Mouse (Mus musculus): ENCODE results near the gene Scaf11. TPM values are rescaled to one million over a fixed set of nuclear protein-coding genes. Genes with fewer than 3 reads are reported as not detected.
"Not testable (repeated sequence)": the region's sequence is repeated elsewhere in the genome, so short reads cannot be mapped to it uniquely, and the experiment has no call there.

Gene Scaf11
- total RNA-seq (2021), result 10 to 100 TPM; 54.3 to 54.7 TPM
- long read RNA-seq, experiment 1, full-length matches to known transcripts, result 4 of 10 reads
- long read RNA-seq, experiment 1, partial matches to known transcripts, result 1 of 10 reads
- long read RNA-seq, experiment 1, other reads (novel, unspliced or antisense), result 5 of 10 reads
- long read RNA-seq, experiment 2, partial matches to known transcripts, result 1 of 8 reads
- long read RNA-seq, experiment 2, other reads (novel, unspliced or antisense), result 7 of 8 reads

DNA sequence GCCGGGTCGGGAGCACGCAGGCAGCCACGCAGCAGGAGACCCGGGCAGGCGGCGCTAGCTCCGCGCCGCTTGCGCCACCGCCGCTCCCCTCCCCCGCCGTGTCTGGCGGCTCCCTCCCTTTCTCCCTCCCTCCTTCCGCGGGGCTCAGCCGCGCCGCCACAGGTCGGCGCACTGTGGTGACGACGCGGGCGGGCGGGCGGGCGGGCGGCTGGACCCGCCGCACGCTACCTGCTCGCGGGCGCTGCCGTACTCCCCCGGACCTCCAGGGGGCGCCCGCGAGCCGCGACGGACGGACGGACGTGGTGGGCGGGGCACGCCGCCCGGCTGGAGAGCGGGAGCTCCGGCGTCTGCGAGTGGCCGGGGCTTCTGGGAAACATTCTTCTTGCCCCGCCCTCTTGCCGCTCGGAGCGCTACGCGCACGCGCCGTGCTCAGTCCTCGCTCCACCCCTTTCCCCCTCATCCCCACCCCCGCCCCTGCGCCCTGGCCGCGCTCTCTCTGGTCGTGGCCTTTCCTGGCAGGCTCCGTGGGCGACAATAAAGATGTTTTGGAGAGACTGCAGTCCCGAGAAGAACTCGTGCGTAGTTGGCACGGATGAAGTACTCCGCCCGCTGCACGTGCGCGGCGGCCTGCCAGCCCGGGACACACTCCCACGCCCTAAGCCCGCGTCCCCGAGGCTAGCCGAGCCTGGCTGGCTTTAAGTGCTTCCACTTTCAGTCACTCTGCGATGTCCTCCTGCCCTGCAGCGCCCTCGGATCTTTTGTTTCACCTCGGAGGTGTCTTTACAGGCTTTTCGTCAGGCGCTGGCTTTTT lies at the start of gene Scaf11:
TSS of gene Scaf11 (minus strand) at position 114 of the 811 bp plus-strand sequence.
- DNase-seq (ENCODE audit: low spot score in 2 of 2), result peak; percentile 92 to 96

DNA sequence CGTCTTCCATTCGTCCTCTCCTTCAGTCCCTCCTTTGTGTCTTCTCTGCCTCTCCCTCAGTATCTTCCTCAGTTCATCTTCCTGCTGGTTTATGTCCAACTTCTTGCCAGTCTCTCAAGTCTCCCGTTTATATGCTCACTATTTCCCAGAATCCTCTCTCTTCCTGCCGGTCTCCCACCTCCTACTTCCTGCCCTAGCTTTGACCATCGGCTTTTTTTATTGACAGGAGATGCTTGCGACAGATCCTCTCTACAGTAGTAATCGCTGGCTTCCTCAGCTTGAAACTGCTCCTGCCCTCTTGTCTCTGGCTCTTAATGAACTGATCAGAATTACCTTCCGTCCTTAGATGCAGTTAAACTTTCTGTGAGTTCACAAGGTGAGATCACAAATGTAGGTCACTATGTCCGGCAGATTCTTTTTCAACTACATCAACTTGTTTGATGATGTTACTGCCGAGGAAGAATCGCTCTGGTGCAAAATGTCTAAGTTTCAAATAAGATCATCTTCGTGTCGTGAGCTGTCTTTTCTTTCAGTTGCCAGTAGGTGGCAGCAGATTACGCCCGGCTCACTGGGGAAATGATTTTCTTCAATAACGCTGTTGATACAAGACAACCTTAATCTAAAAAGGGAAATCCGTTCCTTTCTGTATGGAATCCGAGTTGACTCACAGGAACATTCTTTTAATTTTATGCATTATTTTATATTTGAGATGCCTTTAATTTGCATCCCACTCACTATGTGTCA lies 46.6 kb upstream of the Scaf11 start:
- peak; percentile 54 to 60 for DNase-seq (ENCODE audit: low spot score in 2 of 2)

DNA sequence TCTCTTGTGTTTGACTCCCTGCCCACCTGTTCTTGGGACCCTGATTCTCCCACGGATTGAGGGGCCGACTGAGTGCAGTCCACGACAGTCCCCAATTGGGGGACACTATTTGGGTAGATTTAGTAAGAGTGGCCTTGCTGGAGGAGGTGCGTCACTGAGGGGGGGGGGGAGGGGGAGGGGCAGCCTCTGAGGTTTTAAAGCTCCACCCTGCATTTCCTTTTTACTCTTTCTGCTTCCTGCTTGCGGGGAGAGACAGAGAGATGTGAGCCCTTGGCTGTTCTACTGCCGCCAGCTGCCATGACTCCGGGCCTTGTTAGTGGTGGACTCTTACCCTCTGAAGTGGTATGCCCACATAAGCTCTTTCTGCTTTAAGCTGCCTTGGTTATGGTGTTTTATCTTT lies 37.0 kb upstream of the Scaf11 start:
- DNase-seq (ENCODE audit: low spot score in 2 of 2), result no peak

DNA sequence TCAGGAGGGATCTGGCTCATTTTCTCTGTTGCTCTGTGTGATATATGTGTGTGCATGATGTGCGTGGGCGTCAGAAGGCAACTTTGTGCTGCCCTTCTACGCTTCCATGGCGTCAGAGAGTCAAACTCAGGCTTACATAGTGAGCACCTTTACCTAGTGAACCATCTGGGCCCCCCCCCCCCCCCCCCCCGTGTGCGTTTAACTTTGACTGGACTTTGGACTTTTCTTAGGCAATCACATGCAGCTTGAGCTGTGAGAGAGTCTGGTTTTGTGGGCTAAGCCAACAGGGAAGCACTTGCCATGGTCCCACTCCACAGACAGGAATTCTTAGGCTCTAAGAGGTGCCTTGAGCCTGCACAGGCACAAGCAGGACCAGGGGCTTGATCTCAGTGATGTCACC lies 33.6 kb upstream of the Scaf11 start:
- no peak for DNase-seq (ENCODE audit: low spot score in 2 of 2)

DNA sequence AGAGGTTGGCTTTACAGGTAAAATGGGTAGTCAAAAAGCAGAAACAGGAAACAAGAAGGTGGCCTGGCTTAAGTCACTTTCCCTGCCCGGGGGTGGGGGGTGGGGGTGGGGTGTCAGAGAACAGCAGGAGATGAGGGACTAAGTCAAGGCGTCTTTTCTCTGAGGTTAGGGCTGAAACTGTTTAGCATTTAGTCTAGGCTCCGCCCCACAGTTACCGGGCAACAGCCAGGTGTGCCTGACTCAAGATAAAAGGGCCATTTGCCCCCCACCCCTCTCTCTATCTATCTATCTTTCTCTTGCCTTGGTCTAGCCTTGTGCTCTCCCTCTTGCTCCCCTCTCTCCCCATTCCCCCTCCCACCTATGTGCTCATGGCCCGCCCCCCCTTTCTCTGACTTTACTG lies 32.9 kb upstream of the Scaf11 start:
- no peak for DNase-seq (ENCODE audit: low spot score in 2 of 2)

DNA sequence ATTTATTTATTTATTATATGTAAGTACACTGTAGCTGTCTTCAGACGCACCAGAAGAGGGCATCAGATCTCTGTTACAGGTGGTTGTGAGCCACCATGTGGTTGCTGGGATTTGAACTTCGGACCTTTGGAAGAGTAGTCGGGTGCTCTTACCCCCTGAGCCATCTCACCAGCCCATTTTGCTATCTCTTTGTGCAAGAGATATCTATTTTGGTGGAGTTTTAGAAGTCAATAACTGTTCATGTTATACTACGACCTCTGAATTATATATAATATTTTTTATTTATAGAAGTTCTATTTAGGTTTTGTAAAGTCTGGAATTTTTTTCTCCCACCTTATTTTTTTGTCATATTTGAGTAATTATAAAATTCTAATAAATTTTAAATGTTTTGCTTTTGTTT lies 32.3 kb upstream of the Scaf11 start:
- DNase-seq (ENCODE audit: low spot score in 2 of 2), result not testable (repeated sequence)

DNA sequence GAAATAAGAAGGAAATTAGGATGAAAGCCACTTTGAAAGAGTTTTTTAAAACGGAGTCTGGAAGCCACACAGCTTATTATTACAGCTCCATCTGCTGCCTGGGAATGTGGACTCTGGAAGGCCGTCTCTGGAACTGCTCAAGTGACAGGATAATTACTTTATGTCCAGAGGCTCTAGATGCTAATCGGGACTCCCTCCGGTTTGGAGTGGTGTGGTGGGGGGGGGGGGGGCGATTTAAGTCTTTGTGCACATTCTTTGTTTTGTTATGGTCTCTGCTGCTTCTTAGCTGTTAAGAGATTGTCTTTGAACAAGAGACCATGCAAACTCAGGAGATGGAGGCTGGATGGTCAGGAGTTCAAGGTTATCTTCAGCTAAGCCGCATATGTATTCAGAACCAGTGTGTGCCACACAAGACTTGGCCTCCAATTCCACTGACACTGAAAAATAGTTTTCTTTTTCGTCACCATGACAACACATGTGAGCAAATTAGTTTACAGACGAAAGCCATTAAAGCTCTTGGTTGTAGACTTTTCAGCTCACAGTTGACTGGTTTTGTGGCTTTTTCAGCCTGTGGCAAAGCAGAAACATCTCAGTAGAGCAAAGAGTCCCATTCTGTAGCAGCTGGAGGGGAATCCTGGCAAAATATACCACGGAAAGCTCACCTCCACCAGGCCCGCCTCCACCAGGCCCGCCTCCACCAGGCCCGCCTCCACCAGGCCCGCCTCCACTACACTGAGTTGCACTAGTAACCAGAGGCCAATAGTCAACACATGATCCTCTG lies 31.4 kb upstream of the Scaf11 start:
- no peak for DNase-seq (ENCODE audit: low spot score in 2 of 2)

DNA sequence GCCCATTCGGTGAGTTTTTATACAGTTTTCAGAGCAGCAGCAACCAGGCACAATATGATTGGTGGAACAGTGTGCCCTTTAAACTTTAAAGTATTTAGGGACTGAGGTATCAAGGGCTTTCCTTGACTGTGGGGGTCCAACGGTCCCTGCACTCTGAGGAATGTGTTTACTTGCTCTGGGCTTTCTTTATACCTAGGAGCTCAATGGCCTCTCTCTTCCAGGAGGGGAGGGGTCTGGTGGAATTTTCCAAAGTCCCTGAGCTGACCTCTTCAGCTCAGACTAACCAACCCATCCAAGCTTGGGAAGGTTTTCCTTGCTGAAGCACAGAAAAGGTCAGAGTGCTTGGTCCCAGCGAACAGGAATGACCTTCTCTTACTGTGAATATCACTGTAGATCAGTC lies 30.8 kb upstream of the Scaf11 start:
- DNase-seq (ENCODE audit: low spot score in 2 of 2), result no peak

DNA sequence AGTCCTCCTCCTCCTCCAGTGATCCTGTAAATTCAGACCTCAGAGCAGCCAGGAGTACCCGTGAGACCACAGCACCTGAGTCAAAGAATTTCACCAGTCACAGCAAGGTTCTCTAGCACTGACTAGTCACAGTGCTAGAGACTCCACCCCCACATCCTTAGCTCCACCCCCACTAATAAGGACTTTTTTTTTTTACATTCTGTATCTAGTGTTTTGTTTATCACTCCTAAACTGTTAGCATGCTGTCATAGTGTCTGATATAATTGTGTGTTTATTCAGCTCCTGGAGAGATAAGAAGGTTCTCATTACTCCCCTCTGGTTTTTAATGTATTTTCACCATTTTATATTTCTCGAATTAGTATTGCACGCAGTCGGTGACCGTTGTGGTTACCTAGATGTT lies 29.5 kb upstream of the Scaf11 start:
- DNase-seq (ENCODE audit: low spot score in 2 of 2), result no peak

DNA sequence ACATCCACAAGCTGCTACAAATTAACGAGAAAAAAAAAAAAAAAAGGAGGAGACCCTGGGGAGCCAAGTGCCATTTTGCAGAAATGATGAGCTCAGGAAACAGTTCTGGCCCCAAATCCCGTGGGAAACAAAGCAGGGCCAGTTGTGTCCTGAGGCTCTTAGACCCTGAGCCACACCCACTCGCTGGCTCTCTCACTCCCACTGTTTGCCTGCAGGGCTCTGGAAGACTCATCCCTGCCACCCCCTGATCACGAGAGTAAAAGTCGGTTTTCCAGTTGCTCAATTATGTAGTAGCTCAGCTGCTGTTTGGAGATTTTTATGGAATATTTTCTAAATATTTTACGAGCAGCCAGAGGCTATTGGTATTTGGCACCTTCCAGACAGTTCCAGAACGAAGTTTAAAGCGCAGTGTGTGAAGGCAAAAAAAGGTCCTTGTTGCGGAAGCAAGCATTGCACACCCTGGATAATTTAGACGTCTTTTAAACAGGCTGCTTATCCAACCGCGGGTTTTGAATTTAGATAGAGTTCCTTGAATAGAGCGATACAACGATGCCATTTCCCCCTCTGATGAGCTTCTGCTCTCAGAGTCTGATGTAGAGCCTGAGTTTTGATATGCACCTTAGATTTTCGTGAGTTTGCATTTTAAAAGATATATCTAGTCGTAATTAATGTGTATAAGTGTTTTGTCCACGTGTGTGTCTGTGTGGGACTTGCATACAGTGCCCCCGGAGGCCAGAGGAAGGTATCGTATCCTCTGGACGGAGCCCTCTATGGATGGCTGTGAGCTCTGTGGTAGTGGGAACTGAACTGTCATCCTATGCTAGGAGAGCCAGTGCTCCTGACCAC lies 28.5 kb upstream of the Scaf11 start:
- no peak for DNase-seq (ENCODE audit: low spot score in 2 of 2)

DNA sequence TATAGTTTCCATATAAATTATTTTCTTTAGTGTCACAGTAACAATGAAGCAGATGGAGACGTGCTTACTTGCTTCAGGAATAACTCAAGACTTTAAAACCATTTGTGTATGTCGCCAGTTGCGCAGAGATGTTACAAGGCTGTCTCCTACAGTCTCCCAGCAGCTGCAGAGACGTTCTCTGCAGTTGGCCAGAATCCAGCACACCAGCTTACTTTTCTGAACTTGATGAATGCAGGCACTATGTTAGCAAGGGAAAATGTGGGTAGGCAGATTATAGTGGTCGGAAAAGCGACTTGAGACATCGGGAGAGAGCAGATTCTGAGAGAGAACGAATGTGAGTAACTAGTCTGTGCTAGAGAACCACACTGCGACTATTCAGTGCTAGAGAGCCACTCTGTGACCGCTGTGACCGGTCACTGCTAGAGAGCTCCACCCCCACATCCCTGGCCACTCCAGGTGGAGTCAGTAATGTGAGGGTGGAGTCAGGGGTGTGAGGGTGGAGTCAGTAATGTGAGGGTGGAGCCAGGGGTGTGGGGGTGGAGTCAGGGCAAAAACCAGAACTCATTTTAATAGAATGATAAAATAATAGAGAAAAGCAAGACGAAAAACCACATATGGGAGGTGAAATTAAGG lies 26.5 kb upstream of the Scaf11 start:
- no peak for DNase-seq (ENCODE audit: low spot score in 2 of 2)

DNA sequence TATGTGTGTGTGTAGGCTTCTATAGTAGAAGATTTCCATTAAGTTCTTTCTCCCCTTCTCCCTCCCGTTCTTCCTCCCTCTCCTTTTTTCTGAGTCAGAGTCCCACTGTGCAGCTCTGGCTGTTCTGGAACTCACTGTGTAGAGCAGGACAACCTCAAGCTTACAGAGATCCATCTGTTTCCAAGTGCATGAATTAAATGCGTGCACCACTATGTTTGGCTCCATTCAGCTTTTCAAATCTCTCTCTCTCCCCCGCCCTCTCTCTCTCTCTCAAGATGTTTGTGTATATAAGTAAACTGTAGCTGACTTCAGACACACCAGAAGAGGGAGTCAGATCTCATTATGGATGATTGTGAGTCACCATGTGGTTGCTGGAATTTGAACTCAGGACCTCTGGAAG lies 20.2 kb upstream of the Scaf11 start:
- no peak for DNase-seq (ENCODE audit: low spot score in 2 of 2)

DNA sequence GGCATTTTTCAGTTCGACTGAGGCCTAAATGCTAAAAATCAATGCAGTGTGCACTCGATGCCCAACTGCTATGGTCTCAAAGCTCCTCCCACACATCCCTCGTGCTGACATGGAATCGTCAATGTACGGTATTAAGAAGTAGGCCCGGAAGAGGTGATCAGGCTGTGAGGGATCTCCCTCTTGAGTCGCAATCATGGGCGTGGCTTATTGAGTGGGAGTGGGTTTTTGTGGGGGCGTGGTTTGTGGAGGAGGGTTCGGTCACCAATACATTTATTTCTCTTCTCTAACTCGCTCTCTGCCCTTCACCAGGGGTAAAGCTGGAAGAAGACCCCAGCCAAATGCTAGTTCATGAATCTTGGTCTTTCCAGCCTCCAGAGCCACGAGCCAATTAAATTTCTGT lies 17.4 kb upstream of the Scaf11 start:
- DNase-seq (ENCODE audit: low spot score in 2 of 2), result no peak

DNA sequence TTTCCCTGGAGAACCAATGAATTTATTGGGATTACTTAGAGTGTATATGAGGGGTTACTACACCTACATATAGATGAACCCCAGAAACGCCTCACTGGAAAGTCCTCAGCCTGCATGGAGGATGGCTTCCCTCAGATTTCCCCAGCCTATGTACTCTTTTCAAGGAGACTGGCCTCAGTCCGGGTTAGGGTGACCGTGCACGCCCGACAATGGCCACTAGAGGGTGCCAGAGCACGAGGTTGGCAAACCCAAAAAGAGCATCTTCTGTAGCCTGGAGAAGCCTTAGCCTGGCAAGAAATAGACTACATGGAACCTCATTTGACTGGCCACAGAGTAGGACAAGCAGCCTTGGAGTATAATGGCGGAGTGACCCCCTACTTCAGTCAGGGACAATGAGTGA lies 15.7 kb upstream of the Scaf11 start:
- peak; percentile 85 to 96 for DNase-seq (ENCODE audit: low spot score in 2 of 2)

DNA sequence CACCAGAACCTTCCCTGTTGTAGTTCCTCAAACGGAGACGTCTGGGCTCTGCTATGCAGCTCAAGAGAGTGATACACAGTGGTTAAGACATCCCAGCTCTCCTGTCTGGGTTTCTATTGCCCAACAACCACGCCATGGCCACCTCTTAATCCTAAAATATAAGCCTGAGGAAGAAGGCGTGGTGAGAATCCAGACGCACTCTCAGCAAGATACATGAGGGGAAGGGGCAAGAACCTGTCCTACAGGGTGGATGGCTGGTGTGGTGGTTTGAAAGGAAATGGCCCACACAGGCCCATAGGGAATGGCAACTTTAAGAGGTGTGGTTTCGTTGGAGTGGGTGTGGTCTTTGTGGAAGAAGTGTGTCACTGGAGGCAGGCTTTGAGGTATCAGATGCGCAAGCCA lies 14.9 kb upstream of the Scaf11 start:
- no peak for DNase-seq (ENCODE audit: low spot score in 2 of 2)

DNA sequence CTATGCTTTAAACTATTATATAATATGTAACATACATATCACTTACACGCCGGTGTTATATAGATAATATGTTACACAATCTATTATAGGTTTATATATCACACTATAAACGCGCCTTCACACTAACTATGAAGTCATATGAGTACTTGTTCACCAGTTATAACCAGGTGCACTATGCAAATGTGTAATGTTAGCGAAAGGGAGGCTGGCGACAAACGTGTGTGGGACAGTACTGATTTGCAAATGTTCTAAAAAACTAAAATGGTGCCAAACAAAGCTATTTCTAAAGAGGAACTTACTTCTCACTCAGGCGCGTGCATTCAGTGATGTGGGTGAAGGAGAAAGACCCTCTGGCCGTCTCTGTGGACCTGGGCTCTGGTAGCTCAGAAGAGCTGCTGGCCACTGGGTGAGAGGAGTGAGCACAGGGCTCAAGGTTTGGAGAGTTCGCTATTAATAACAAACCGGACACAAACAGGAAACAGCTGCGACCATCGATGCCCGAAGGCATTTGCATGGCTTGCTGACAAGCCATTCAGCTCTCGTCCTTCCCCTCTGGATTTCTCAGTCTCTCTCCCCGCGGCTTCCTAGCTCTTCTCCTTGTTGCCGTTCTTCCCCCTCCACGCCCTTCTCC lies 13.8 kb upstream of the Scaf11 start:
- DNase-seq (ENCODE audit: low spot score in 2 of 2), result no peak

DNA sequence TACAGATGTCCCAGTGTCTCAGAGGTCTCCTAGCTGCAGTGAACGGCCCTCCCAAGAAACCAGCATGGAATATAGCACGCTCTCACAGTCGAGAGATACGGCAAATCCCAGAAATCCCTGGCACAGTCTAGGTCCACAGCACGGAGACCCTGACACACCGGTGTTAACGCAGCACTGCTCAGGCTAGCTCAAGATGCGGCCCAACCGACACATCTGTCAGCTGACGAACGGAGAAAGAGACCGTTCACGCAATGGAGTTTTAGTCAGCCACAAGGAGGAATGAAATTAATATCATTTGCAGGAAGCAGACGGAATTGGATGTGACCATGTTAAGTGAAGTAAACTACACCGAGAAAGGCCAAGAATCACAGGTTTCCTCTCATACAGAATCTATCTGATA lies 13.3 kb upstream of the Scaf11 start:
- no peak for DNase-seq (ENCODE audit: low spot score in 2 of 2)

DNA sequence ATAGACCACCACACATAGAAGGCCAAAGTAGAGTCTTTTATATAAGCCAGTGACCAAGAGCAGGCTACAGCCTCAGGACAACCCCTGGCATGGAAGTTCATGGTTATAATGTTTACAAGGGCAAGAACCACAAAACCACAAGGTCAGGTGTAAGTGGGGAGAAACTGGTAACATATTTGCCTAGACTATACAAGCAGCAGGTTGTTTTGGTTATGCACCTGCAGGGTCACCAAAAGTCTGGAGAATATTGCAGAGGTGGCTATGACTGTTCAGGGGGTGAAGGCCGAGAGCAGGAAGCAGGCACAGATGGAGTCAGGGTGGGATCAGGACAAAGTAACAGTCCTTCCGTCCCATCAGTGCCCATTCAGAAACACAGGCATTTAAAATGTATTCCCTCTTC lies 7.7 kb upstream of the Scaf11 start:
- no peak for DNase-seq (ENCODE audit: low spot score in 2 of 2)

DNA sequence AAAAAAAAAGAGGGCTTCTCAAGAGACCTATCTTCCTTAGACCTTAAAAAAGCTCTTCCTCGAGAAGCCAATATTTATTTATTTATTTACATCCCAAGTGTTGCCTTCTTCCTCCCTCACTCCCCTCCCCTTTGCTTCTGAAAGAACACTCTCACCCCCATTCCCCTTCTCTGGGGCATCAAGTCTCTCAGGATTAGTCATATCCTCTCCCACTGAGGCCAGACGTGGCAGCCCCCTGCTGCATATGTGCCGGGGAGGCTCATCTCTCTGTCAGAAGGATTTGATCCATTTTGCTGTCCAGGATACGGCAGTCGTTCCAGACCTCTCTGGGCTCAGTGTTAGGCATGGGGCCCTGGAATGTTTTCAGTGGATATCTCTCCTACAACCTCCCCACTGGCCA lies 7.2 kb upstream of the Scaf11 start:
- no peak for DNase-seq (ENCODE audit: low spot score in 2 of 2)
